Mouse (Mus musculus): ENCODE data around the gene Ap2a2. TPM values are rescaled to one million over a fixed set of nuclear protein-coding genes. Genes with fewer than 3 reads are reported as not detected.

The Ap2a2 gene
- polyA plus RNA-seq (2015; fragmentation: Nextera tagmentation; extraction: Ambion mirVana): 65.4 and 73.2 TPM in 2 replicates

DNA sequence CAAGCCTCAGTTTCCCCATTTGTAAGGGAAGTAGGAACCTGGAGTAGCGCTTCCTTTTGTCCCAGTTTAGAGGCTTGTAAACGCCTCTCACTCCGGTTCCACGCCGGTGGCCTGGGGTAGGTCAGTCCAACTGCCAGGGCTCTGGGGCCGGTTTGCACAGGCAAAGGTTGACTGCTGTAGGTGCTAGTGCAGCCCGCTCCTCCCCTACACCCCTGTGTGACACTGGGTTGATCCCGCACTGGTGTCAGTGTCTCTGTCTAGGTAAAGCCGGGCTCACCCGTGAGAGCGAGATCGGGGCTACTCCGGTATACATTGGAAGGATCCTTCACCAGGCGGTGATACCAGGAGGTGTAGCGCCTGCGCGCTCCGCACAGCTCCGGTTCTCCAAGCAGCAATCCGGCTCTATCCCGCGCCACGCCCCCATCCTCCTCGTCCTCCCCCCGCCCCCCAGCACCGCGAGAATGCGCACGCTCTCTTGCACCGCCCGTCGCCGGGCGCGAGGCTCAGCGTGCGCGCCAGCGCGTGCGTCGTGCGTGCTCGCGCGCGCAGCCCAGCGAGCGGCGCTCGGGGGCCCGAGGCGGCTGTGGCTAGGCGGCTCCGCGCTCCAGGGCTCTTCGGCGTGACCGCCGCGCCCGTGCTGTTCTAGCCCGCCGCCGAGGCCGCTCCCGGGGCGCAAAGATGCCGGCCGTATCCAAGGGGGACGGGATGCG, at the start of gene Ap2a2:
Ap2a2 (plus strand) TSS at position 492 of the 710 bp plus-strand sequence.
- DNase-seq (peak; percentile 89), ATAC-seq (ENCODE audit: low read depth) (peak; percentile 85)
- no peaks in the 10 kb centered on the region for H3K9me3 ChIP-seq (replicated peaks)
- peak within 1 kb of the TSS; percentile 100 for H3K9ac ChIP-seq
- H3K4me3 ChIP-seq (replicated peaks): peak within 1 kb of the TSS; percentile 100
- peaks cover 29% of the 10 kb centered on the region for H3K36me3 ChIP-seq
- under 1% methylated on average over 66 of the region's 72 CpGs for WGBS (ENCODE audit: insufficient replicate concordance)
- H3K27me3 ChIP-seq: no peaks in the 10 kb centered on the region
- H3K4me1 ChIP-seq (replicated peaks): peaks cover 92% of the 10 kb centered on the region
- peak within 1 kb of the TSS; percentile 88 for H3K4me2 ChIP-seq
- peak within 1 kb of the TSS; percentile 99 for H3K27ac ChIP-seq

DNA sequence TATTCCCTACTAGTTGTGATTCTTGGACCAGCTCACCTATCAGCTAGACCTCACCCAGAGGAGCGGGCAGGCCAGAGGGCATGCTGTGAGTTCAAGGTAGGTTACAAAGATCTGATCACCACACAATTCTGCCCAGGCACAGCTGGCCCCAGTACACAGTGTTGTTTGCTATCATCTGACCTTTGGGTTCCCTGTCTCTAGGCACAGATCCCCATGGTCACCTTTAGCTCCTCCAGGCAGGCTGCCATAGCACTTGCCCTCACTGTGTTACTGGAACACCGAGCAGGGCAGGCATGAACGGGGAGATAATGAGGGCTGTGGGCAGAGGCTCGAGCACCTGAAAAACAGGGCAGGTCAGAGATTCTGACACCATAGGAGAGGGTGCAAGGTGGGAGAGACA, 44.3 kb upstream of the Ap2a2 start:
- Histone ChIP-seq H3K27ac (peak overlapping the region; percentile 37), H3K4me2 (no peak overlapping the region), H3K27me3 (no peaks in the 10 kb centered on the region), H3K4me3 (replicated peaks) (no peak overlapping the region), H3K4me1 (replicated peaks) (peaks cover 35% of the 10 kb centered on the region), H3K36me3 (peaks cover 77% of the 10 kb centered on the region), H3K9ac (no peak overlapping the region), H3K9me3 (replicated peaks) (no peaks in the 10 kb centered on the region)
- ATAC-seq (ENCODE audit: low read depth) (peak; percentile 60), DNase-seq (no peak)
- WGBS (ENCODE audit: insufficient replicate concordance): 57% methylated on average over 4 of the region's 4 CpGs

DNA sequence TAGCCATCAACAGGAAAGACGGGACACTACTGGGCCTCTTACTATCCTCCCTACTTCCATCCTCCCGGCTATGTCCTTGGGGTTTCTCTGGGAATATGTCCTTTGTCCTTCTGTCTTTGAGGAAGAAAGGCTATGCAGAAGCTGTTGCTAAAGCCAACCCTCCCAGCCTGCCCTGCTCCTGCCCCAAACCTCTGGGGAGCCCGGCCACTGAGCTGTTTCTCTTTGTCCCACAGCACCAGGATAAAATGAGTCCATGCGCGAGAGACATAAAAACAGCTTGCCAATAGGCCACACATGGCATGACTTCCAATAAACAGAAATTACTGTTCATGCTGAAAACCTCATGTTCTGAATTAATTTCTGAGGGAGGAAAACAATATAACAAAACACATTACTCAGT, 43.7 kb upstream of the Ap2a2 start:
- 92% methylated on average over 5 of the region's 5 CpGs for WGBS (ENCODE audit: insufficient replicate concordance)
- Histone ChIP-seq H3K9ac (peak overlapping the region; percentile 49; the same call in 1 of the 2 replicates), H3K4me1 (replicated peaks) (peaks cover 35% of the 10 kb centered on the region), H3K27me3 (no peaks in the 10 kb centered on the region), H3K27ac (peak overlapping the region; percentile 26; the same call in 1 of the 2 replicates), H3K9me3 (replicated peaks) (no peaks in the 10 kb centered on the region), H3K4me2 (no peak overlapping the region), H3K36me3 (peaks cover 70% of the 10 kb centered on the region), H3K4me3 (replicated peaks) (no peak overlapping the region)
- no peak for ATAC-seq (ENCODE audit: low read depth)
- DNase-seq: no peak

DNA sequence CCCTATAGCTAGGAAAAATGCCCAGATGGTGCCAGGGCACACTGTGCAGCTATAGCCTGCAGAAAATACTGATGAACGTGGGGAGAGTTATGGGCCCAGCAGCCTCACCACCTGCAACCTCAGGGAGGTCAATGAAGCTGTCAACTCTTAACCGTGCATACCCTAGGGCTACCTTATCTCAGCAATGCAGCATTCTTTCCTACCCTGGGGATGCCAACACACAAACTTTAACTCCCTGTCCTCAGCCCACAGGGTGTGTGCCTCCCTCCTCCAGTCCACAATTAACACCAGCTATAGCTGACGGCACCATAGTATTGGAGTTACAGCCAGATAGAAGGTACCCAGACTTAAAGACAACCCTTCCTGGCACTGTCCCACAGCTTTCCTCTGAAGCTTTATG, 43.0 kb upstream of the Ap2a2 start:
- Histone ChIP-seq H3K9ac (peak overlapping the region; percentile 49), H3K36me3 (peaks cover 69% of the 10 kb centered on the region), H3K4me2 (peak overlapping the region; percentile 17; the same call in 1 of the 2 replicates), H3K4me3 (replicated peaks) (no peak overlapping the region), H3K27me3 (no peaks in the 10 kb centered on the region), H3K27ac (peak overlapping the region; percentile 69), H3K9me3 (replicated peaks) (no peaks in the 10 kb centered on the region), H3K4me1 (replicated peaks) (peaks cover 35% of the 10 kb centered on the region)
- DNase-seq (peak; percentile 37), ATAC-seq (ENCODE audit: low read depth) (peak; percentile 85)
- 23% methylated on average over 3 of the region's 3 CpGs for WGBS (ENCODE audit: insufficient replicate concordance)

DNA sequence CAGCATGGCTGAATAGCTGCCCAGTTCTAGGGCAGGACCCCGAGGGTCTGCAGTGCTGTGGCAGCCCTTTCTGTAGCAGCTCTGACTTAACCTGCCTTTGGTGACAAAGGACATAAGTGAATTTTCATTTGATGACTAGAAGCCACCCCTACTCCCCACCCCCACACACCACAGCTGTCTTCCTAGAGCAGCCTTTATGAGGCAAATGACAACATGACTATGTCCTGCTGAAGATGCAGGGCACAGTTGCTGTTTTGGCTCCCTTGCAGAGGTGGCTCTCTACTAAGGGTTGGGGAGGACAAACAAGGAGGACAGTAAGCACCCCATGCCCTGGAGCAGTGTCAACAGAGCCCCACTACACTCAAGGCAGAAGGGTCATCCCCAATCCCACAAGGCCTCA, 42.2 kb upstream of the Ap2a2 start:
- peak overlapping the region; percentile 49; the same call in 1 of the 2 replicates for H3K9ac ChIP-seq

DNA sequence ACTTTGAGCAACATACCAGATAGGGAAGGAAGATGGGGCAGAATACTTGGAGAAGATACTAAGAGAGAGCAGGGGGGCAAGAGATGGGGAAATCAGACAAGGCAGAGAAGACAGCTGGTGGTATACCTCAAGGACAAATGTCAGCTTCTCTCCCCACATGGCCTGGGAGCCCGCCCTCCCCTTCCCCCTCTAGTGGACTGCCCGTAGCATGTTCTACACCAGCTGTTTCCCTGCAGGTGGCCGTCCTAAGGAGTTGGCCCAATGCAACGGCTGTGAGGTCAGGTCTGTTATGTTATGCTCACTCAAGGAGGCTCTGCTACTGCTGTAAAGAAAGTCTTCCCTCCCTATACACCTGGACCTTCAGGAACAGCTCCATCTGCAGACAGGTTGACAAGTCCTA, 39.0 kb upstream of the Ap2a2 start:
- H3K9ac ChIP-seq: no peak overlapping the region
- peak overlapping the region; percentile 0; the same call in 1 of the 2 replicates for H3K27ac ChIP-seq
- no peak overlapping the region for H3K4me2 ChIP-seq
- H3K9me3 ChIP-seq (replicated peaks): no peaks in the 10 kb centered on the region
- no peak for ATAC-seq (ENCODE audit: low read depth)
- H3K4me1 ChIP-seq (replicated peaks): peaks cover 22% of the 10 kb centered on the region
- H3K27me3 ChIP-seq: no peaks in the 10 kb centered on the region
- DNase-seq: no peak
- H3K4me3 ChIP-seq (replicated peaks): no peak overlapping the region
- peaks cover 71% of the 10 kb centered on the region for H3K36me3 ChIP-seq
- WGBS (ENCODE audit: insufficient replicate concordance): 58% methylated on average over 4 of the region's 4 CpGs

More for the DNA sequence above, 42.2 kb upstream of the Ap2a2 start:
- Histone ChIP-seq H3K27me3 (no peaks in the 10 kb centered on the region), H3K27ac (peak overlapping the region; percentile 69), H3K9me3 (replicated peaks) (no peaks in the 10 kb centered on the region), H3K4me3 (replicated peaks) (no peak overlapping the region), H3K4me2 (no peak overlapping the region), H3K36me3 (peaks cover 65% of the 10 kb centered on the region), H3K4me1 (replicated peaks) (peaks cover 35% of the 10 kb centered on the region)
- no peak for DNase-seq
- no peak for ATAC-seq (ENCODE audit: low read depth)
- WGBS (ENCODE audit: insufficient replicate concordance): 43% methylated on average over 1 of the region's 1 CpGs

DNA sequence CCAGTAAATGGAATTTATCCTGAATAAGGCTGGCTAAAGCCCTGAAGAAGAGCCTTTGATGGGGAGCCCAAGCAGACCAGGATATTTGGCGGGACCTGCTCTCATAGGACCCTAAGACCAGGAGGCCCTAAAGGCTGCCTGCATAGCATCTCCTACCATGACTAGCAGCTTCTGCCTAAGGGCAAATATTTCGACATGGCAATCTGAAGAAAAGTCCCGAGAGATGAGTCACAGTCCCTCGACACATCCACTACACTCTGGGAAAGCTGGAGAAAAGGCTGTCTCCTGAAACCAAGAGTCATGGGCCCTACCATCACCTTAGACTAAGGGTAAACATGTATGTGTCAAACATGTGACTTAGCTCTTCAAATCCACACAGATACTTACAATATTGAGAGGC, 37.7 kb upstream of the Ap2a2 start:
- no peaks in the 10 kb centered on the region for H3K27me3 ChIP-seq
- H3K4me2 ChIP-seq: no peak overlapping the region
- no peak overlapping the region for H3K4me3 ChIP-seq (replicated peaks)
- no peak overlapping the region for H3K27ac ChIP-seq
- WGBS (ENCODE audit: insufficient replicate concordance): 74% methylated on average over 4 of the region's 4 CpGs
- no peak for DNase-seq
- H3K36me3 ChIP-seq: peaks cover 77% of the 10 kb centered on the region
- no peak overlapping the region for H3K9ac ChIP-seq
- ATAC-seq (ENCODE audit: low read depth): no peak
- H3K4me1 ChIP-seq (replicated peaks): peaks cover 19% of the 10 kb centered on the region
- H3K9me3 ChIP-seq (replicated peaks): no peaks in the 10 kb centered on the region

DNA sequence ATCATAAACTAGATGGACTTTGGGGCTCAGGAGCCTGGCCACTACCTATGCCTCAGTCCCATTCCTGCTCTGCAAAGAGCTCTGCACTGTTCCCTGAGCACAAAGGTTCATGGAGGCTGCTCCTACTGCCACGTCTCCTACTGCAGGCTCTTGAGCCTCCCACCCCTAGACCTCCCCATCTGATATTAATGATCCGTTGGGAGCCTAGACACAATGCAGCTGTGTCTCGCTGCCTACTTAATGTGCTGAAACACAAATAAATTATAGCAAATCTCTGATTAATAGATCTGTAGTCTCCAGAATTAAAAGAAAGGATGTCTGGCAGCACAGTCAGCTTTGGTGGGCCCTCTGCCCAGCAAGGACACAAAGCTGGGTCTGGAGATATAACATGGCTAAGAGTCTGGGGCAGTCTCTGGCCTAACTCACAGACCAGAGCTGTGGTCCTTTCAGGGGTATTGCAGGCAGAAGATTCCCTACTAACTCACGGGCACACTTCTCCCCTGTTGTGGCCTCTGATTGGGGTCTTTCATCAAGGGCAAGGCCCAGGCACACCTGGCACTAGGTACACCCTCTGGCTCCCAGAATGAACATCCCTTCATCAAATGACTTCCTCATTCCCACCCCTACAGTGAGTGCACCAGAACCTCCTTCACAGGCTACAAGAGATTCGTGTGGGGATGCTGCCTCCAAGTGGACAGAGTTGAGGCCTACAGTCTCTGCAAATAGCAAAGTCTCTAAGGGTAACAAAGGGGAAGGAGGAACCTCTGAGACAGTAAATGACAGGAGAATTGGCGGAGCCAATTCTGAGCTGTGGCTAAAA, 37.0 kb upstream of the Ap2a2 start:
- Histone ChIP-seq H3K4me2 (no peak overlapping the region), H3K36me3 (peaks cover 80% of the 10 kb centered on the region), H3K4me3 (replicated peaks) (no peak overlapping the region), H3K9ac (no peak overlapping the region), H3K4me1 (replicated peaks) (peaks cover 12% of the 10 kb centered on the region), H3K9me3 (replicated peaks) (no peaks in the 10 kb centered on the region), H3K27ac (no peak overlapping the region), H3K27me3 (no peaks in the 10 kb centered on the region)
- ATAC-seq (ENCODE audit: low read depth) (peak; percentile 69), DNase-seq (peak; percentile 63)
- 59% methylated on average over 6 of the region's 6 CpGs for WGBS (ENCODE audit: insufficient replicate concordance)

DNA sequence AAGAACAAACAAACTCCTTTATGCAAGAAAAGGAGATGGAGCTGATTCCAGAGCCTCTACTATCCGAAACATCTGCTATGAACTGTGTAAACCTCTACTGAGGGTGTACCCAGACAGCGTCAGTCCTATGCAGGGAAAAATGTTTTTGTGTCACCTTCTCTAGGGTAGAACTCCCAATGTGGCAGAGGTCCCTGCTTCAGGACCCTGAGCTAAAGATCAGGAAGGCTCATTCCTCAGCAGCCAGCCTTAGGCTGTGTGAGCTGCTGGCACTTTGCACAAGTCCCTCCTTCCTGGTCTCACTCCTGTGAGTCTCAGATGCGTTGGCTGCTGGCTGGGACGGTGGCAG, 36.4 kb upstream of the Ap2a2 start:
- Histone ChIP-seq H3K27me3 (no peaks in the 10 kb centered on the region), H3K27ac (0 out of 2 replicates have a peak overlapping the region, but pooled peaks have one; percentile 6), H3K36me3 (peaks cover 79% of the 10 kb centered on the region), H3K4me3 (replicated peaks) (no peak overlapping the region), H3K4me1 (replicated peaks) (peaks cover 9% of the 10 kb centered on the region), H3K4me2 (no peak overlapping the region), H3K9ac (no peak overlapping the region), H3K9me3 (replicated peaks) (no peaks in the 10 kb centered on the region)
- 86% methylated on average over 4 of the region's 4 CpGs for WGBS (ENCODE audit: insufficient replicate concordance)
- ATAC-seq (ENCODE audit: low read depth) (peak; percentile 8; the same call in 1 of the 2 replicates), DNase-seq (no peak)

DNA sequence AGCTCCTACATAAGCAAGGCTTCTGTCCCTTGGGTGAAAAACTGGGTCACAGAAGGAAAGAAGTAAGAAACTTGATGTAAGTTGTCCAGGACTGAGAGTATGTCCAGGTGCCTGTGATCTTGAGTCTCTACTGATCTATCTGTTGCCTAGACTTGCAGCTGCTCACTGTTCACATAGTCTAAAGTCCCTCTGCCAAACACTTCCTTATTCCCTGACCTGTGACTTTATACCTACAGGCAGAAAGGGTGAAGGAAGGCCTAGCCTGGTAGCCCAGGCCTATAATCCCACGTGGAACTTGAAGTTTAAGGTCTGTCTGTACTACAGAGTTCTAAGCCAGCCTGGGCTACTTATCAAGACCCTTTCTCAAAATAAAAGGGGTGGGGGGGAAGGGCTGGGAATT, 26.4 kb upstream of the Ap2a2 start:
- 57% methylated on average over 1 of the region's 1 CpGs for WGBS (ENCODE audit: insufficient replicate concordance)
- ATAC-seq (ENCODE audit: low read depth): no peak
- H3K9ac ChIP-seq: no peak overlapping the region
- H3K4me3 ChIP-seq (replicated peaks): no peak overlapping the region
- H3K9me3 ChIP-seq (replicated peaks): no peaks in the 10 kb centered on the region
- no peak overlapping the region for H3K27ac ChIP-seq
- no peak overlapping the region for H3K4me2 ChIP-seq
- no peak for DNase-seq
- peaks cover 36% of the 10 kb centered on the region for H3K4me1 ChIP-seq (replicated peaks)
- H3K27me3 ChIP-seq: no peaks in the 10 kb centered on the region
- H3K36me3 ChIP-seq: peaks cover 18% of the 10 kb centered on the region

DNA sequence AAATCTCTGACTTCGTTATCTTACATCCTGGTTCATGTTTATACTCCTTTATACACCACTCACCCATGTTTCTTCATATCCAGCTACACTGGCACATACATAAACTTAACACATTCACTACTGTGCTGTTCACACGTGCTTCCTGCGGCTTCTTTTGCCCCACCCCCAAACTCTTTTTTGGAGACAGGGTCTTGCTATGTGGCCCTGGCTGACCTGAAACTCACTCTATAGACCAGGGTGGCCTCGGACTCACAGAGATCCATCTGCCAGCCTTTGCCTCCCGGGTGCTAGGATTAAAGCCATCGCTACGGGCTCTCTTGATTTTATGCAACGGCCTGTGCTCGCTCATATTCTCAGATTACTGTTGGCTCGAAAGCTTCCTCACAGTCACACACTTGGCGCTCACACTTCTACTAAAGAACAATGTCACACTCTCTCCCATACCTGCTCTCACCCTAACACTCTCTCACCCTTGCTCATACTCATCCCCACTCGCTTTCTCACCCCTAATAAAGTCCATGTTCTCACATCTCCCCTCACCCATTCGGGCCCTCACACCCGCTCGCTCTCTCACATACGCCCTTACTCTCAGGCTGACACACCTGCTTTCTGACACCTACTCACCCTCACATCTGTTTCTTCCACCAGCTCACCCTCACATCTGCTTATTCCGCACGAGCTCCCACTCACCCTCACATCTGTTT, 23.0 kb upstream of the Ap2a2 start:
- H3K27me3 ChIP-seq: no peaks in the 10 kb centered on the region
- H3K4me3 ChIP-seq (replicated peaks): peak overlapping the region; percentile 83
- H3K9ac ChIP-seq: peak overlapping the region; percentile 88
- H3K36me3 ChIP-seq: no peaks in the 10 kb centered on the region
- no peak for DNase-seq
- WGBS (ENCODE audit: insufficient replicate concordance): 8% methylated on average over 18 of the region's 18 CpGs
- no peaks in the 10 kb centered on the region for H3K9me3 ChIP-seq (replicated peaks)
- H3K4me1 ChIP-seq (replicated peaks): peaks cover 48% of the 10 kb centered on the region
- H3K27ac ChIP-seq: peak overlapping the region; percentile 88
- ATAC-seq (ENCODE audit: low read depth): peak; percentile 27
- peak overlapping the region; percentile 87 for H3K4me2 ChIP-seq

Measured in liver, embryonic 13.5 days (tissue).